Mouse (Mus musculus) heart, postnatal 0 days (tissue): Measurements from ENCODE around the gene Snx27.

ENCODE experiments used
- CTCF ChIP-seq: IDR thresholded peaks from 2 replicates; pipeline ENCODE4 v1.5.1; 2016; ENCODE audit warnings: antibody characterized with exemption, control low read depth, low read depth
- EP300 ChIP-seq: IDR thresholded peaks from 2 replicates; pipeline ENCODE4 v1.6.1; 2016; ENCODE audit warnings: antibody characterized with exemption, low read depth

DNA sequence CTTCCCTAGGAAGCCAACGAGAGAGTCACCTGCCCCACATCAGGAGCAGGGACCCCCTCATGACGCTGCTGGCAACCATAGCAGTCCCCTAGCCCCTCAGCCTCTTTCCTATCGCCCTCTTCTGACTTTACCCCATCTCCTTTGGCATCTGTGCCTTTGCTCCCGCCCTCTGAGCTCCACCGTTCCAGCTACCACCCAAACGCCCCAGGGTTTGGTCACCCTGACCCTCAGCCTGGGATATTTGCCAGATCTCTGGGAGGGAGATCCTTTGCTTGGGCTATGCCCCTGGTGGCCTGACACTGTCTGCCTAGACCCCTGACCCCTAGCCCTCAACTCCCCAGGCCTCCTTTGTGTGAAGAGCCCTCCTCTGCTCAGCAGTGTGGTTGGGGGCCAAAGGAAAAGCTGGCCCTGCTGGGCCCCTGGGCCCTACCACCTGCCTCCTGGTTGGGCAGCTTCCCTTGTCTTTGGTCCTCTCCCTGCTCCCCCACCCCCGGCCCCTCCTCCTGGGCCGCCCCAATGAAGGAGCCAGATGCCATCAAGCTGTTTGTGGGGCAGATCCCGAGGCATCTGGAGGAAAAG is 103.8 kb downstream of the Snx27 start:
- TF ChIP-seq CTCF (no peak), EP300 (no peak)
